Mouse (Mus musculus) liver, embryonic 15.5 days (tissue): Measurements from ENCODE around the gene Timm13. TPM values are rescaled to one million over a fixed set of nuclear protein-coding genes. Genes with fewer than 3 reads are reported as not detected.

Experiments
- ATAC-seq: fragments of 200-750 bp; cut with Nextera tagmentation; 2 replicates; pipeline ENCODE4 v1.8.0; 2017; ENCODE audit warnings: moderate number of reproducible peaks, mild to moderate bottlenecking, moderate library complexity; ENCODE audit not compliant: insufficient read depth
- H3K27ac ChIP-seq: fragments of 300-500 bp; sonication (generic); replicated peaks from 2 replicates; pipeline ENCODE4 v1.5.1; 2015; ENCODE audit warnings: mild to moderate bottlenecking, inconsistent platforms
- H3K27me3 ChIP-seq: fragments of 300-500 bp; sonication (generic); 2 replicates; pipeline ENCODE4 v1.6.1; 2015; ENCODE audit warnings: mild to moderate bottlenecking, inconsistent platforms
- H3K36me3 ChIP-seq: fragments of 300-500 bp; sonication (generic); replicated peaks from 2 replicates; pipeline ENCODE4 v1.6.1; 2015; ENCODE audit warnings: moderate library complexity, mild to moderate bottlenecking, inconsistent platforms
- H3K4me1 ChIP-seq: fragments of 300-500 bp; sonication (generic); replicated peaks from 2 replicates; pipeline ENCODE4 v1.6.1; 2015; ENCODE audit warnings: inconsistent platforms
- H3K4me2 ChIP-seq: fragments of 300-500 bp; sonication (generic); 2 replicates; pipeline ENCODE4 v1.6.1; 2015; ENCODE audit warnings: moderate library complexity, mild to moderate bottlenecking, inconsistent platforms
- H3K4me3 ChIP-seq: fragments of 300-500 bp; sonication (generic); replicated peaks from 2 replicates; pipeline ENCODE4 v1.5.1; 2015; ENCODE audit warnings: mild to moderate bottlenecking, inconsistent platforms
- H3K9ac ChIP-seq: fragments of 300-500 bp; sonication (generic); 2 replicates; pipeline ENCODE4 v1.6.1; 2015; ENCODE audit warnings: moderate library complexity, mild to moderate bottlenecking, inconsistent platforms
- H3K9me3 ChIP-seq: fragments of 300-500 bp; sonication (generic); replicated peaks from 2 replicates; pipeline ENCODE4 v1.6.1; 2016; ENCODE audit warnings: inconsistent platforms
- WGBS: fragments of 180-500 bp; shearing (Covaris S2); methylation state at CpG from one replicate; pipeline ENCODE4 v1.1.7; 2015; ENCODE audit warnings: mixed read lengths; ENCODE audit not compliant: insufficient replicate concordance; 5-methylcytosine and 5-hydroxymethylcytosine counted together
- polyA plus RNA-seq: library from polyadenylated mRNA; unstranded; fragments of >200 nt; fragmentation: Nextera tagmentation; extraction: Ambion mirVana; gene quantifications from 2 replicates; pipeline ENCODE4 v1.2.1, GENCODE M21; 2015

Timm13 gene
- polyA plus RNA-seq, 1 experiment from 2014 or later, result 165 TPM

GRCm38 (mm10) chr10:80904004-80904693 is 3.4 kb upstream of the Timm13 start:
- H3K4me3 ChIP-seq, result no peak overlapping the region
- no peak for ATAC-seq
- no peak overlapping the region for H3K9ac ChIP-seq
- no peak overlapping the region for H3K27ac ChIP-seq
- H3K4me2 ChIP-seq, result no peak overlapping the region
- 81% methylated on average over 28 of the region's 28 CpGs for WGBS
- no peaks in the 10 kb centered on the region for H3K9me3 ChIP-seq
- peaks cover 51% of the 10 kb centered on the region for H3K36me3 ChIP-seq
- H3K27me3 ChIP-seq, result no peaks in the 10 kb centered on the region
- H3K4me1 ChIP-seq, result peaks cover 16% of the 10 kb centered on the region

- no peak for ATAC-seq
Observed at GRCm38 (mm10) chr10:80903282-80903681, 2.5 kb upstream of the Timm13 start.

GRCm38 (mm10) chr10:80902273-80902940 is 1.6 kb upstream of the Timm13 start:
- no peaks in the 10 kb centered on the region for H3K27me3 ChIP-seq
- 84% methylated on average over 9 of the region's 9 CpGs for WGBS
- H3K4me3 ChIP-seq, result no peak overlapping the region
- H3K4me2 ChIP-seq, result no peak overlapping the region
- H3K36me3 ChIP-seq, result peaks cover 54% of the 10 kb centered on the region
- no peak overlapping the region for H3K27ac ChIP-seq
- peaks cover 23% of the 10 kb centered on the region for H3K4me1 ChIP-seq
- ATAC-seq, result no peak
- H3K9me3 ChIP-seq, result no peaks in the 10 kb centered on the region
- no peak overlapping the region for H3K9ac ChIP-seq

More at GRCm38 (mm10) chr10:80903282-80903681, 2.5 kb upstream of the Timm13 start:
- H3K4me3 ChIP-seq, result no peak overlapping the region
- no peaks in the 10 kb centered on the region for H3K27me3 ChIP-seq
- peaks cover 52% of the 10 kb centered on the region for H3K36me3 ChIP-seq
- H3K27ac ChIP-seq, result no peak overlapping the region
- H3K4me1 ChIP-seq, result peaks cover 23% of the 10 kb centered on the region
- H3K9ac ChIP-seq, result no peak overlapping the region
- H3K9me3 ChIP-seq, result no peaks in the 10 kb centered on the region
- H3K4me2 ChIP-seq, result no peak overlapping the region
- 78% methylated on average over 10 of the region's 10 CpGs for WGBS

GRCm38 (mm10) chr10:80901409-80902272 is 872 bp upstream of the Timm13 start:
- 0 out of 2 replicates have a peak overlapping the region, but pooled peaks have one; percentile 6 for H3K9ac ChIP-seq

GRCm38 (mm10) chr10:80899591-80900317 is 1.0 kb downstream of the Timm13 start:
- peaks cover 40% of the 10 kb centered on the region for H3K36me3 ChIP-seq
- H3K27ac ChIP-seq, result peak overlapping the region; percentile 88
- H3K27me3 ChIP-seq, result no peaks in the 10 kb centered on the region
- no peaks in the 10 kb centered on the region for H3K9me3 ChIP-seq
- peak overlapping the region; percentile 85 for H3K9ac ChIP-seq
- 14% methylated on average over 25 of the region's 25 CpGs for WGBS
- H3K4me3 ChIP-seq, result peak overlapping the region; percentile 99
- no peak for ATAC-seq
- peaks cover 23% of the 10 kb centered on the region for H3K4me1 ChIP-seq
- H3K4me2 ChIP-seq, result peak overlapping the region; percentile 98

More at GRCm38 (mm10) chr10:80901409-80902272, 872 bp upstream of the Timm13 start:
- Histone ChIP-seq H3K36me3 (peaks cover 50% of the 10 kb centered on the region), H3K4me3 (peak overlapping the region; percentile 99), H3K4me1 (peaks cover 23% of the 10 kb centered on the region), H3K9me3 (no peaks in the 10 kb centered on the region), H3K27ac (peak overlapping the region; percentile 88), H3K4me2 (peak overlapping the region; percentile 98), H3K27me3 (no peaks in the 10 kb centered on the region)
- 86% methylated on average over 19 of the region's 19 CpGs for WGBS
- no peak for ATAC-seq

- no peak for ATAC-seq
- peak overlapping the region; percentile 99; the same call in 1 of the 2 replicates for H3K4me3 ChIP-seq
Observed at GRCm38 (mm10) chr10:80899074-80899473, 1.7 kb downstream of the Timm13 start.

GRCm38 (mm10) chr10:80897861-80898510 is 2.8 kb downstream of the Timm13 start:
- no peaks in the 10 kb centered on the region for H3K9me3 ChIP-seq
- peaks cover 22% of the 10 kb centered on the region for H3K36me3 ChIP-seq
- no peak overlapping the region for H3K4me3 ChIP-seq
- H3K27me3 ChIP-seq, result no peaks in the 10 kb centered on the region
- ATAC-seq, result no peak
- H3K4me2 ChIP-seq, result no peak overlapping the region
- H3K4me1 ChIP-seq, result peaks cover 23% of the 10 kb centered on the region
- no peak overlapping the region for H3K9ac ChIP-seq
- no peak overlapping the region for H3K27ac ChIP-seq
- 57% methylated on average over 41 of the region's 41 CpGs for WGBS

More at GRCm38 (mm10) chr10:80899074-80899473, 1.7 kb downstream of the Timm13 start:
- Histone ChIP-seq H3K27me3 (no peaks in the 10 kb centered on the region), H3K36me3 (peaks cover 33% of the 10 kb centered on the region), H3K27ac (no peak overlapping the region), H3K9me3 (no peaks in the 10 kb centered on the region), H3K9ac (no peak overlapping the region; the same call in 1 of the 2 replicates), H3K4me1 (peaks cover 23% of the 10 kb centered on the region), H3K4me2 (peak overlapping the region; percentile 98)
- WGBS, result 77% methylated on average over 8 of the region's 8 CpGs

GRCm38 (mm10) chr10:80896581-80897485 is 3.9 kb downstream of the Timm13 start:
- Histone ChIP-seq H3K9ac (no peak overlapping the region), H3K4me1 (peaks cover 23% of the 10 kb centered on the region), H3K27ac (no peak overlapping the region), H3K4me2 (no peak overlapping the region), H3K9me3 (no peaks in the 10 kb centered on the region), H3K36me3 (peaks cover 21% of the 10 kb centered on the region), H3K27me3 (peaks cover 4% of the 10 kb centered on the region; the same call in 1 of the 2 replicates), H3K4me3 (no peak overlapping the region)
- no peak for ATAC-seq
- 66% methylated on average over 24 of the region's 24 CpGs for WGBS

GRCm38 (mm10) chr10:80895697-80896096 is 5.1 kb downstream of the Timm13 start:
- peaks cover 9% of the 10 kb centered on the region for H3K27me3 ChIP-seq
- WGBS, result 56% methylated on average over 6 of the region's 6 CpGs
- ATAC-seq, result no peak
- H3K36me3 ChIP-seq, result peaks cover 21% of the 10 kb centered on the region
- H3K27ac ChIP-seq, result no peak overlapping the region
- H3K4me1 ChIP-seq, result peaks cover 18% of the 10 kb centered on the region
- H3K4me2 ChIP-seq, result no peak overlapping the region
- no peak overlapping the region for H3K9ac ChIP-seq
- H3K4me3 ChIP-seq, result no peak overlapping the region
- no peaks in the 10 kb centered on the region for H3K9me3 ChIP-seq
